Mouse (Mus musculus) thymus, adult 2 months (tissue): ENCODE results near the gene Htra1. TPM values are rescaled to one million over a fixed set of nuclear protein-coding genes. Genes with fewer than 3 reads are reported as not detected.

Source experiments
- DNase-seq: peaks from one replicate; pipeline ENCODE4 v3.0.0; 2021
- H3K27ac ChIP-seq: fragments of 200-500 bp; 2 replicates; pipeline ENCODE4 v1.5.1; 2012; ENCODE audit warnings: low read length, control low read depth; ENCODE audit not compliant: control insufficient read depth, insufficient read depth
- H3K27me3 ChIP-seq: fragments of 200-500 bp; 2 replicates; pipeline ENCODE4 v1.6.1; 2012; ENCODE audit warnings: mild to moderate bottlenecking, low read length, moderate library complexity, mixed read lengths; ENCODE audit not compliant: control insufficient read depth, insufficient read depth
- H3K36me3 ChIP-seq: fragments of 200-500 bp; 2 replicates; pipeline ENCODE4 v1.6.1; 2012; ENCODE audit warnings: mild to moderate bottlenecking, low read length, moderate library complexity; ENCODE audit not compliant: control insufficient read depth, insufficient read depth
- H3K4me1 ChIP-seq: fragments of 200-500 bp; replicated peaks from 2 replicates; pipeline ENCODE4 v1.6.1; 2012; ENCODE audit warnings: low read length; ENCODE audit not compliant: control insufficient read depth, insufficient read depth
- H3K4me3 ChIP-seq: fragments of 200-500 bp; 2 replicates; pipeline ENCODE4 v1.5.1; 2012; ENCODE audit warnings: mild to moderate bottlenecking, low read length, control low read depth, moderate library complexity; ENCODE audit not compliant: control insufficient read depth, insufficient read depth
- CTCF ChIP-seq: fragments of 200-500 bp; IDR thresholded peaks from 2 replicates; pipeline ENCODE4 v1.5.1; 2012; ENCODE audit warnings: mild to moderate bottlenecking, control low read depth, low read length, moderate library complexity, borderline replicate concordance; ENCODE audit not compliant: control insufficient read depth, poor library complexity, insufficient read depth; ENCODE audit errors: extremely low read depth
- POLR2A ChIP-seq: fragments of 200-500 bp; IDR thresholded peaks from 2 replicates; pipeline ENCODE4 v1.6.1; 2012; ENCODE audit warnings: mild to moderate bottlenecking, low read length, control low read depth, moderate library complexity; ENCODE audit not compliant: control insufficient read depth, poor library complexity, insufficient read depth; ENCODE audit errors: extremely low read depth
- WGBS: fragments of 180-500 bp; shearing (Covaris S2); methylation state at CpG from one replicate; pipeline ENCODE4 v1.1.7; 2018; 5-methylcytosine and 5-hydroxymethylcytosine counted together
- polyA plus RNA-seq: library from polyadenylated mRNA; depleted of rRNA; stranded (reverse); fragments of >200 nt; gene quantifications from 2 replicates; pipeline ENCODE4 v1.2.3, GENCODE M21; 2012

The Htra1 gene
- polyA plus RNA-seq, 1 experiment, result 35.8 TPM

- 89% methylated on average over 3 of the region's 3 CpGs for WGBS
- Histone ChIP-seq H3K4me3 (no peak overlapping the region), H3K36me3 (no peaks in the 10 kb centered on the region), H3K27ac (no peak overlapping the region), H3K27me3 (no peaks in the 10 kb centered on the region), H3K4me1 (peaks cover 6% of the 10 kb centered on the region)
- DNase-seq, result no peak
- TF ChIP-seq CTCF (no peak), POLR2A (no peak)
These were observed 39.8 kb upstream of the Htra1 start for GRCm38 (mm10) chr7:130896064-130896463.

- no peaks in the 10 kb centered on the region for H3K27me3 ChIP-seq
- H3K36me3 ChIP-seq, result no peaks in the 10 kb centered on the region
- 97% methylated on average over 10 of the region's 10 CpGs for WGBS
- no peak for TF ChIP-seq POLR2A
- no peak for TF ChIP-seq CTCF
- no peak overlapping the region for H3K27ac ChIP-seq
- H3K4me1 ChIP-seq, result peaks cover 6% of the 10 kb centered on the region
- H3K4me3 ChIP-seq, result no peak overlapping the region
- no peak for DNase-seq
These were observed 38.7 kb upstream of the Htra1 start for GRCm38 (mm10) chr7:130897201-130897600.

DNA sequence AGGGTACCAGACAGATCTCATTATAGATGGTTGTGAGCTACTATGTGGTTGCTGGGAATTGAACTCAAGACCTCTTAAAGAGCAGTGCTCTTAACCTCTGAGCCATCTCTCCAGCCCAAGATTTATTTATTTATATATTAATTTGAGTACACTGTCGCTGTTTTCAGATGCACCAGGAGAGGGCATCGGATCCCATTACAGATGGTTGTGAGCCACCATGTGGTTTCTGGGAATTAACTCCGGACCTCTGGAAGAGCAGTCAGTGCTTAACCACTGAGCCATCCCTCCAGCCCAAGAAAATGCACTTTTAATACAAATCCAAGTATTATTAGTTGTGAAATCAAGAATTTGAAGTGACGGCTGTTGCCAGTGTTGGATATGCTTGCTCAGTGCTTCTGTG, 37.5 kb upstream of the Htra1 start:
- H3K27ac ChIP-seq, result no peak overlapping the region
- H3K36me3 ChIP-seq, result no peaks in the 10 kb centered on the region
- no peak for DNase-seq
- no peaks in the 10 kb centered on the region for H3K27me3 ChIP-seq
- WGBS, result 92% methylated on average over 4 of the region's 4 CpGs
- TF ChIP-seq CTCF (no peak), POLR2A (no peak)
- H3K4me1 ChIP-seq, result no peaks in the 10 kb centered on the region; the same call in 1 of the 2 replicates
- no peak overlapping the region for H3K4me3 ChIP-seq

GRCm38 (mm10) chr7:130900233-130900848, 35.6 kb upstream of the Htra1 start:
- DNase-seq, result no peak
- TF ChIP-seq POLR2A (no peak), CTCF (no peak)
- no peaks in the 10 kb centered on the region for H3K27me3 ChIP-seq
- 48% methylated on average over 5 of the region's 5 CpGs for whole genome bisulfite sequencing
- H3K36me3 ChIP-seq, result no peaks in the 10 kb centered on the region
- no peak overlapping the region for H3K27ac ChIP-seq
- no peak overlapping the region for H3K4me3 ChIP-seq
- peaks cover 5% of the 10 kb centered on the region for H3K4me1 ChIP-seq

DNA sequence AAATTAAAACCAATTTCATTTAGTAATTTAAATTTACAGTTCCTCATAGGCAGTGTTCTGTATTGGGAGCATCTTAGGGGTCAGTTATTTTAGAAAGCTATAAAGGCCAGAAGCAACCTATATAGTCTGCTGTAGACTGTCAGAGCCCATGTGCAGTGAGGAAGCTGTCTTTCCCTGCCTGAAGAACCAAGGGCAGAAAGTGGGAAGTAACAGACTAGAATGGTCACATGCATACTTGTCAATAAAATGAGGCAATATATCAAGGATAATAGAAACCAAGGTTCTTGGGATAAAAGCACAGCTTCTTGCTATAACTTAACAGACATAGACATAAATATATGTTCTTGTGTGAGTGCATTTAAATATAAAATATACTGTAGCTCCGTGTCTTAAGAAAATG, 33.0 kb upstream of the Htra1 start:
- H3K27ac ChIP-seq, result no peak overlapping the region
- no peaks in the 10 kb centered on the region for H3K27me3 ChIP-seq
- H3K4me3 ChIP-seq, result no peak overlapping the region
- 92% methylated on average over 1 of the region's 1 CpGs for WGBS
- DNase-seq, result no peak
- TF ChIP-seq POLR2A, result no peak
- TF ChIP-seq CTCF, result no peak
- H3K4me1 ChIP-seq, result peaks cover 5% of the 10 kb centered on the region
- no peaks in the 10 kb centered on the region for H3K36me3 ChIP-seq

DNA sequence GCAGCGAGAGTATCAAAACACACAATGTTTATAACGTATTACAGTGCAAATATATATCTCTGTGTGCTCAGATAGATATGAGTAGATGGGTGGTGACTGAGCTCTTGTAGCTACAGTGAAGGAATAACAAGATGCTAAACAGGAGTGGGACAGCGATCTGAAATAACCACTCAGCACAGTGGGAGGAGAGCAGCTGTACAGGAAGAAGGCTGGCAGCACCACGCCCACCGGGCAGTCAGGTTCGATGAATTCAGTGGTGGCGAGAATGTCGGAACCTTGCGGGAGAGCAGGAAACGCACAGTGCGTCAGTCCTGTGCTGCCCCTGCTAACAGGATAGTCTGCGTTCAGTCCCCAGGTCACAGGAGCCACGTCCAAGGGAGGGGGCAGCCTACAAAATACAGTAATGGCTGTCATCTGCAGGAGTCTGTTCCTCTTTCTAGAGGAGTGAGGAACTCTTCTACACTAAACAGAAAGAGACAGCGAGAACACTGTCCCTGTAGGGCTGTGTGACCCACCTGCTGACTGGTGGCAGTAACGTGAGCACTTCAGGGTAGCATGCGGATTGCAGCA, 32.3 kb upstream of the Htra1 start:
- Histone ChIP-seq H3K4me1 (peaks cover 5% of the 10 kb centered on the region), H3K4me3 (peak overlapping the region; percentile 52), H3K36me3 (no peaks in the 10 kb centered on the region), H3K27me3 (no peaks in the 10 kb centered on the region), H3K27ac (no peak overlapping the region)
- TF ChIP-seq POLR2A (no peak), CTCF (no peak)
- peak; percentile 51 for DNase-seq
- WGBS, result 12% methylated on average over 16 of the region's 16 CpGs
